Mouse (Mus musculus): ENCODE measurements around the gene A730015C16Rik. TPM values are rescaled to one million over a fixed set of nuclear protein-coding genes. Genes with fewer than 3 reads are reported as not detected.

The A730015C16Rik gene
- total RNA-seq, 2 experiments from 2014 or later: not detected

GRCm38 (mm10) chr4:108832916-108833827 lies 15.2 kb downstream of the A730015C16Rik start, which contains the start of gene Btf3l4:
Btf3l4 (minus strand) TSS chr4:108833614.
- peak; percentile 88 to 93 for DNase-seq (ENCODE audit: low spot score in 2 of 2)

GRCm38 (mm10) chr4:108830698-108831097 lies 17.7 kb downstream of the A730015C16Rik start:
- peak in 1 of 2 experiments; percentile 27 for DNase-seq (ENCODE audit: low spot score in 2 of 2)

GRCm38 (mm10) chr4:108826643-108827042 lies 21.8 kb downstream of the A730015C16Rik start:
- DNase-seq (ENCODE audit: low spot score in 2 of 2): no peak

GRCm38 (mm10) chr4:108826096-108826495 lies 22.3 kb downstream of the A730015C16Rik start:
- DNase-seq (ENCODE audit: low spot score in 2 of 2): no peak

- no peak for DNase-seq (ENCODE audit: low spot score in 2 of 2)
Observed at GRCm38 (mm10) chr4:108825677-108826076, 22.7 kb downstream of the A730015C16Rik start.

- DNase-seq (ENCODE audit: low spot score in 2 of 2): no peak
Observed at GRCm38 (mm10) chr4:108811550-108811949, 36.9 kb downstream of the A730015C16Rik start.

GRCm38 (mm10) chr4:108811142-108811541 lies 37.3 kb downstream of the A730015C16Rik start:
- no peak for DNase-seq (ENCODE audit: low spot score in 2 of 2)

GRCm38 (mm10) chr4:108803535-108803934 lies 44.9 kb downstream of the A730015C16Rik start:
- no peak for DNase-seq (ENCODE audit: low spot score in 2 of 2)

GRCm38 (mm10) chr4:108798083-108798830 lies 50.2 kb downstream of the A730015C16Rik start:
- peak; percentile 35 to 84 for DNase-seq (ENCODE audit: low spot score in 2 of 2)

Other genes with a start within 250 kb of the A730015C16Rik start
- 10 to 100 TPM; 26.5 to 26.9 TPM for gene Cc2d1b, start 228.7 kb downstream of the A730015C16Rik start, total RNA-seq (2021)
- gene 3110021N24Rik, start 129.0 kb downstream of the A730015C16Rik start, total RNA-seq (2021): 1 to 10 TPM; 1.2 TPM
- gene Zfyve9, start 67.8 kb downstream of the A730015C16Rik start, total RNA-seq (2021): 10 to 100 TPM; 55.2 to 55.3 TPM
- gene Btf3l4, start 15.0 kb downstream of the A730015C16Rik start, total RNA-seq (2021): 10 to 100 TPM; 80.9 to 83.5 TPM
- 10 to 100 TPM; 33.5 to 35.5 TPM for gene Txndc12, start 14.0 kb downstream of the A730015C16Rik start, total RNA-seq (2021)
- gene Kti12, start 834 bp downstream of the A730015C16Rik start, total RNA-seq (2021): 10 to 100 TPM; 19.5 to 20.2 TPM
- gene Rab3b, start 30.4 kb upstream of the A730015C16Rik start, total RNA-seq (2021): 10 to 100 TPM; 54.8 to 58.8 TPM
- gene Nrd1, start 152.0 kb upstream of the A730015C16Rik start, total RNA-seq (2021): 100 to 1,000 TPM; 112 to 118 TPM